Mouse (Mus musculus) neural tube, embryonic 12.5 days (tissue): ENCODE measurements around the gene Abca9. TPM values are rescaled to one million over a fixed set of nuclear protein-coding genes. Genes with fewer than 3 reads are reported as not detected.

Source experiments
- ATAC-seq: fragments of 200-750 bp; cut with Nextera tagmentation; 2 replicates; pipeline ENCODE4 v1.8.0; 2017; ENCODE audit warnings: low read depth, mild to moderate bottlenecking, moderate TSS enrichment, moderate library complexity; ENCODE audit not compliant: low FRiP score
- H3K27ac ChIP-seq: fragments of 300-500 bp; sonication (generic); 2 replicates; pipeline ENCODE4 v1.5.1; 2016
- H3K27me3 ChIP-seq: fragments of 300-500 bp; sonication (generic); replicated peaks from 2 replicates; pipeline ENCODE4 v1.6.1; 2016; ENCODE audit warnings: mild to moderate bottlenecking
- H3K36me3 ChIP-seq: fragments of 300-500 bp; sonication (generic); 2 replicates; pipeline ENCODE4 v1.6.1; 2016; ENCODE audit warnings: mild to moderate bottlenecking
- H3K4me1 ChIP-seq: fragments of 300-500 bp; sonication (generic); 2 replicates; pipeline ENCODE4 v1.6.1; 2016
- H3K4me2 ChIP-seq: fragments of 300-500 bp; sonication (generic); replicated peaks from 2 replicates; pipeline ENCODE4 v1.6.1; 2016; ENCODE audit warnings: mild to moderate bottlenecking
- H3K4me3 ChIP-seq: fragments of 300-500 bp; sonication (generic); 2 replicates; pipeline ENCODE4 v1.5.1; 2016
- H3K9ac ChIP-seq: fragments of 300-500 bp; sonication (generic); 2 replicates; pipeline ENCODE4 v1.6.1; 2016; ENCODE audit warnings: mild to moderate bottlenecking
- H3K9me3 ChIP-seq: fragments of 300-500 bp; sonication (generic); 2 replicates; pipeline ENCODE4 v1.6.1; 2016; ENCODE audit warnings: mild to moderate bottlenecking
- WGBS: fragments of 180-500 bp; shearing (Covaris S2); methylation state at CpG from one replicate; pipeline ENCODE4 v1.1.7; 2016; 5-methylcytosine and 5-hydroxymethylcytosine counted together
- polyA plus RNA-seq: library from polyadenylated mRNA; unstranded; fragments of >200 nt; fragmentation: Nextera tagmentation; extraction: Ambion mirVana; gene quantifications from 2 replicates; pipeline ENCODE4 v1.2.1, GENCODE M21; 2016

Abca9 gene
- 4.4 and 5.1 TPM in 2 replicates for polyA plus RNA-seq

GRCm38 (mm10) chr11:110167459-110168251 lies at the start of gene Abca9:
Gene Abca9 (minus strand): TSS chr11:110168196.
- H3K27ac ChIP-seq: no peak within 1 kb of the TSS
- no peaks in the 10 kb centered on the region for H3K27me3 ChIP-seq
- H3K4me3 ChIP-seq: no peak within 1 kb of the TSS
- H3K9me3 ChIP-seq: no peaks in the 10 kb centered on the region
- no peak within 1 kb of the TSS for H3K4me2 ChIP-seq
- WGBS: 55% methylated on average over 12 of the region's 12 CpGs
- no peaks in the 10 kb centered on the region for H3K36me3 ChIP-seq
- H3K9ac ChIP-seq: no peak within 1 kb of the TSS
- H3K4me1 ChIP-seq: no peaks in the 10 kb centered on the region
- no peak for ATAC-seq

- Histone ChIP-seq H3K4me3 (no peak overlapping the region), H3K9me3 (no peaks in the 10 kb centered on the region), H3K27me3 (no peaks in the 10 kb centered on the region), H3K4me1 (no peaks in the 10 kb centered on the region), H3K27ac (no peak overlapping the region), H3K36me3 (no peaks in the 10 kb centered on the region), H3K4me2 (no peak overlapping the region), H3K9ac (no peak overlapping the region)
- no peak for ATAC-seq
Observed at GRCm38 (mm10) chr11:110217118-110217517, 49.1 kb upstream of the Abca9 start.

GRCm38 (mm10) chr11:110203930-110204329 lies 35.9 kb upstream of the Abca9 start:
- Histone ChIP-seq H3K9ac (no peak overlapping the region), H3K4me3 (no peak overlapping the region), H3K4me2 (no peak overlapping the region), H3K4me1 (no peaks in the 10 kb centered on the region), H3K36me3 (no peaks in the 10 kb centered on the region), H3K27ac (no peak overlapping the region), H3K9me3 (no peaks in the 10 kb centered on the region), H3K27me3 (no peaks in the 10 kb centered on the region)
- no peak for ATAC-seq
- WGBS: 95% methylated on average over 5 of the region's 5 CpGs

GRCm38 (mm10) chr11:110198882-110199281 lies 30.9 kb upstream of the Abca9 start:
- Histone ChIP-seq H3K9me3 (no peaks in the 10 kb centered on the region), H3K36me3 (no peaks in the 10 kb centered on the region), H3K4me1 (no peaks in the 10 kb centered on the region), H3K9ac (no peak overlapping the region), H3K4me2 (no peak overlapping the region), H3K4me3 (no peak overlapping the region), H3K27ac (no peak overlapping the region), H3K27me3 (no peaks in the 10 kb centered on the region)
- 85% methylated on average over 3 of the region's 3 CpGs for WGBS
- no peak for ATAC-seq

GRCm38 (mm10) chr11:110196561-110197306 lies 28.7 kb upstream of the Abca9 start:
- Histone ChIP-seq H3K4me1 (no peaks in the 10 kb centered on the region), H3K4me2 (no peak overlapping the region), H3K27me3 (no peaks in the 10 kb centered on the region), H3K36me3 (no peaks in the 10 kb centered on the region), H3K9me3 (no peaks in the 10 kb centered on the region), H3K27ac (no peak overlapping the region), H3K9ac (no peak overlapping the region), H3K4me3 (no peak overlapping the region)
- no peak for ATAC-seq
- 87% methylated on average over 8 of the region's 8 CpGs for WGBS

- 87% methylated on average over 4 of the region's 4 CpGs for WGBS
- Histone ChIP-seq H3K9me3 (no peaks in the 10 kb centered on the region), H3K4me1 (no peaks in the 10 kb centered on the region), H3K4me3 (no peak overlapping the region), H3K4me2 (no peak overlapping the region), H3K36me3 (no peaks in the 10 kb centered on the region), H3K27ac (no peak overlapping the region), H3K9ac (no peak overlapping the region), H3K27me3 (no peaks in the 10 kb centered on the region)
- ATAC-seq: no peak
Observed at GRCm38 (mm10) chr11:110195310-110195709, 27.3 kb upstream of the Abca9 start.

GRCm38 (mm10) chr11:110171212-110171611 lies 3.2 kb upstream of the Abca9 start:
- Histone ChIP-seq H3K4me1 (no peaks in the 10 kb centered on the region), H3K4me2 (no peak overlapping the region), H3K4me3 (no peak overlapping the region), H3K27ac (no peak overlapping the region), H3K36me3 (no peaks in the 10 kb centered on the region), H3K27me3 (no peaks in the 10 kb centered on the region), H3K9me3 (no peaks in the 10 kb centered on the region), H3K9ac (no peak overlapping the region)
- ATAC-seq: no peak
- WGBS: 96% methylated on average over 3 of the region's 3 CpGs

- 32% methylated on average over 3 of the region's 3 CpGs for WGBS
- H3K4me2 ChIP-seq: no peak overlapping the region
- no peak for ATAC-seq
Observed at GRCm38 (mm10) chr11:110165822-110166221, 2.2 kb downstream of the Abca9 start.

GRCm38 (mm10) chr11:110165409-110165808 lies 2.6 kb downstream of the Abca9 start:
- no peaks in the 10 kb centered on the region for H3K27me3 ChIP-seq
- H3K4me3 ChIP-seq: no peak overlapping the region
- H3K9me3 ChIP-seq: no peaks in the 10 kb centered on the region
- no peak for ATAC-seq
- no peaks in the 10 kb centered on the region for H3K4me1 ChIP-seq
- no peak overlapping the region for H3K27ac ChIP-seq
- H3K36me3 ChIP-seq: no peaks in the 10 kb centered on the region
- no peak overlapping the region for H3K9ac ChIP-seq
- no peak overlapping the region for H3K4me2 ChIP-seq

More at GRCm38 (mm10) chr11:110165822-110166221, 2.2 kb downstream of the Abca9 start:
- Histone ChIP-seq H3K36me3 (no peaks in the 10 kb centered on the region), H3K9me3 (no peaks in the 10 kb centered on the region), H3K27ac (no peak overlapping the region), H3K9ac (no peak overlapping the region), H3K4me1 (no peaks in the 10 kb centered on the region), H3K27me3 (no peaks in the 10 kb centered on the region), H3K4me3 (no peak overlapping the region)

- Histone ChIP-seq H3K4me1 (no peaks in the 10 kb centered on the region), H3K4me2 (no peak overlapping the region), H3K36me3 (no peaks in the 10 kb centered on the region), H3K4me3 (no peak overlapping the region), H3K9ac (no peak overlapping the region), H3K27me3 (no peaks in the 10 kb centered on the region), H3K27ac (no peak overlapping the region), H3K9me3 (no peaks in the 10 kb centered on the region)
- 74% methylated on average over 6 of the region's 6 CpGs for WGBS
- ATAC-seq: no peak
Observed at GRCm38 (mm10) chr11:110157059-110157458, 10.9 kb downstream of the Abca9 start.

GRCm38 (mm10) chr11:110155985-110156384 lies 12.0 kb downstream of the Abca9 start:
- no peak for ATAC-seq
- Histone ChIP-seq H3K4me2 (no peak overlapping the region), H3K27me3 (no peaks in the 10 kb centered on the region), H3K36me3 (no peaks in the 10 kb centered on the region), H3K9me3 (no peaks in the 10 kb centered on the region), H3K4me3 (no peak overlapping the region), H3K27ac (no peak overlapping the region), H3K9ac (no peak overlapping the region), H3K4me1 (no peaks in the 10 kb centered on the region)
- WGBS: 94% methylated on average over 11 of the region's 11 CpGs

- H3K27me3 ChIP-seq: no peaks in the 10 kb centered on the region
- no peaks in the 10 kb centered on the region for H3K9me3 ChIP-seq
- no peak for ATAC-seq
- H3K9ac ChIP-seq: no peak overlapping the region
- no peak overlapping the region for H3K27ac ChIP-seq
- 91% methylated on average over 5 of the region's 5 CpGs for WGBS
- no peak overlapping the region for H3K4me2 ChIP-seq
- no peaks in the 10 kb centered on the region for H3K36me3 ChIP-seq
- no peak overlapping the region for H3K4me3 ChIP-seq
- H3K4me1 ChIP-seq: no peaks in the 10 kb centered on the region
Observed at GRCm38 (mm10) chr11:110147640-110148039, 20.4 kb downstream of the Abca9 start.
